Mouse (Mus musculus) cerebellum, adult 2 months (tissue): ENCODE results near the gene Mcm3.

Experiments used
- CTCF ChIP-seq: fragments of 200-500 bp; IDR thresholded peaks from 2 replicates; pipeline ENCODE4 v1.5.1; 2011; ENCODE audit warnings: low read depth, mild to moderate bottlenecking, control low read depth, low read length, moderate library complexity, borderline replicate concordance; ENCODE audit not compliant: insufficient read depth
- POLR2A ChIP-seq: fragments of 200-500 bp; IDR thresholded peaks from 2 replicates; pipeline ENCODE4 v1.6.1; 2011; ENCODE audit warnings: low read length, control low read depth, borderline replicate concordance; ENCODE audit not compliant: insufficient read depth

- TF ChIP-seq POLR2A: no peak
- no peak for TF ChIP-seq CTCF
Measured at GRCm38 (mm10) chr1:20759799-20760198, 60.3 kb downstream of the Mcm3 start.
